In the genomic region with DNA sequence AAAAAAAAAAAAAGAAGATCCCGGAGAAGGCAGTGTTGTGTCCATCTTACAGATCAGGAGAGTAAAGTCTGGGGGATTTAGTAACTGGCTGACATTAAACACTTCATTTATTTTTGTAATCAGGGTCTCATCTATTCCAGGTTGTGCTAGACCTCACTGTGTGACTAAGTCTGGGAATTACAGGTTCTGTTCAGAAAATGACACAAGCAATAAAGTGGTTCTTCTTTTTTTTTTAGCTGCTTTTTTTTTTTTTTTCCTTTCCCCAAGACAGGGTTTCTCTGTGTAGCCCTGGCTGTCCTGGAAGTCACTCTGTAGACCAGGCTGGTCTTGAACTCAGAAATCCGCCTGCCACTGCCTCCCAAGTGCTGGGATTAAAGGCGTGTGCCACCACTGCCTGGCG, we compare ENCODE assay signal across 6 mouse cellular contexts. TPM values are rescaled to one million over a fixed set of nuclear protein-coding genes. Genes with fewer than 3 reads are reported as not detected.
"Had no signal": no experiment of that assay in that cellular context is flagged by ENCODE, and none has a peak within 500 bp of the region (broad histone marks: within the 10 kb centered on the region; RNA-seq: fewer than 3 reads in every experiment).

No protein-coding gene starts in this region.

RNA-seq across cellular contexts. Expression of gene Scgb1a1, which starts 35.8 kb away (rescaled TPM):
- total RNA-seq: neutrophil, adult 5-6 weeks had no signal
- polyA plus RNA-seq: neural tube, embryonic 12.5 days; neural tube, embryonic 13.5 days; neural tube, embryonic 14.5 days; neural tube, embryonic 15.5 days; stomach, embryonic 15.5 days had no signal
